Mouse (Mus musculus) kidney, adult 2 months (tissue): ENCODE data around the gene Ppm1l.

ENCODE experiments used
- CTCF ChIP-seq: fragments of 200-500 bp; conservative IDR thresholded peaks from 2 replicates; pipeline ENCODE4 v1.5.1; 2011; ENCODE audit warnings: low read depth, mild to moderate bottlenecking, control low read depth, low read length, moderate library complexity, mixed read lengths; ENCODE audit not compliant: insufficient read depth, insufficient read length
- POLR2A ChIP-seq: fragments of 200-500 bp; IDR thresholded peaks from one replicate; pipeline ENCODE4 v1.6.1; 2011; ENCODE audit warnings: low read depth, low read length, control low read depth

GRCm38 (mm10) chr3:69340971-69341370 is 24.3 kb downstream of the Ppm1l start:
- TF ChIP-seq CTCF (no peak), POLR2A (no peak)
